Mouse (Mus musculus) embryonic facial prominence, embryonic 14.5 days (tissue): Measurements from ENCODE around the gene Xpr1. TPM values are rescaled to one million over a fixed set of nuclear protein-coding genes. Genes with fewer than 3 reads are reported as not detected.

Experiments used
- ATAC-seq: fragments of 200-750 bp; cut with Nextera tagmentation; 2 replicates; pipeline ENCODE4 v1.8.0; 2017; ENCODE audit warnings: low read depth, moderate number of reproducible peaks, moderate TSS enrichment
- DNase-seq: peaks from one replicate; pipeline ENCODE4 v3.0.0-alpha.2; 2015; ENCODE audit warnings: low spot score
- H3K27ac ChIP-seq: fragments of 300-500 bp; sonication (generic); replicated peaks from 2 replicates; pipeline ENCODE4 v1.5.1; 2014; ENCODE audit warnings: low read depth, mild to moderate bottlenecking, low read length, moderate library complexity
- H3K27me3 ChIP-seq: fragments of 300-500 bp; sonication (generic); replicated peaks from 2 replicates; pipeline ENCODE4 v1.6.1; 2014; ENCODE audit warnings: low read length; ENCODE audit not compliant: control insufficient read depth, insufficient read depth
- H3K36me3 ChIP-seq: fragments of 300-500 bp; sonication (generic); 2 replicates; pipeline ENCODE4 v1.6.1; 2014; ENCODE audit warnings: low read length, mixed read lengths; ENCODE audit not compliant: control insufficient read depth, insufficient read depth
- H3K4me1 ChIP-seq: fragments of 300-500 bp; sonication (generic); 2 replicates; pipeline ENCODE4 v1.6.1; 2014; ENCODE audit warnings: antibody characterized with exemption, low read length; ENCODE audit not compliant: control insufficient read depth, insufficient read depth
- H3K4me2 ChIP-seq: fragments of 300-500 bp; sonication (generic); 2 replicates; pipeline ENCODE4 v1.6.1; 2014; ENCODE audit warnings: low read depth, mild to moderate bottlenecking, low read length, moderate library complexity, mixed read lengths
- H3K4me3 ChIP-seq: fragments of 300-500 bp; sonication (generic); 2 replicates; pipeline ENCODE4 v1.5.1; 2014; ENCODE audit warnings: low read depth, mild to moderate bottlenecking, low read length
- H3K9ac ChIP-seq: fragments of 300-500 bp; sonication (generic); 2 replicates; pipeline ENCODE4 v1.6.1; 2014; ENCODE audit warnings: low read depth, mild to moderate bottlenecking, low read length, moderate library complexity, mixed read lengths
- H3K9me3 ChIP-seq: fragments of 300-500 bp; sonication (generic); 2 replicates; pipeline ENCODE4 v1.6.1; 2016; ENCODE audit warnings: low read length; ENCODE audit not compliant: control insufficient read depth
- WGBS: fragments of 180-500 bp; shearing (Covaris S2); extraction: QIAGEN DNeasy Blood & Tissue Kit; methylation state at CpG from one replicate; pipeline ENCODE4 v1.1.7; 2014; 5-methylcytosine and 5-hydroxymethylcytosine counted together
- microRNA-seq: library from miRNA; unstranded; fragments of <30 nt; microRNA quantifications from one replicate; pipeline ENCODE4, GENCODE M21; 2016; ENCODE audit warnings: borderline number of aligned reads
- polyA plus RNA-seq: library from polyadenylated mRNA; unstranded; fragments of >200 nt; fragmentation: Nextera tagmentation; extraction: Ambion mirVana; gene quantifications from 2 replicates; pipeline ENCODE4 v1.2.1, GENCODE M21; 2014

Gene Xpr1
- polyA plus RNA-seq, 1 experiment from 2014 or later = 5.6 TPM

DNA sequence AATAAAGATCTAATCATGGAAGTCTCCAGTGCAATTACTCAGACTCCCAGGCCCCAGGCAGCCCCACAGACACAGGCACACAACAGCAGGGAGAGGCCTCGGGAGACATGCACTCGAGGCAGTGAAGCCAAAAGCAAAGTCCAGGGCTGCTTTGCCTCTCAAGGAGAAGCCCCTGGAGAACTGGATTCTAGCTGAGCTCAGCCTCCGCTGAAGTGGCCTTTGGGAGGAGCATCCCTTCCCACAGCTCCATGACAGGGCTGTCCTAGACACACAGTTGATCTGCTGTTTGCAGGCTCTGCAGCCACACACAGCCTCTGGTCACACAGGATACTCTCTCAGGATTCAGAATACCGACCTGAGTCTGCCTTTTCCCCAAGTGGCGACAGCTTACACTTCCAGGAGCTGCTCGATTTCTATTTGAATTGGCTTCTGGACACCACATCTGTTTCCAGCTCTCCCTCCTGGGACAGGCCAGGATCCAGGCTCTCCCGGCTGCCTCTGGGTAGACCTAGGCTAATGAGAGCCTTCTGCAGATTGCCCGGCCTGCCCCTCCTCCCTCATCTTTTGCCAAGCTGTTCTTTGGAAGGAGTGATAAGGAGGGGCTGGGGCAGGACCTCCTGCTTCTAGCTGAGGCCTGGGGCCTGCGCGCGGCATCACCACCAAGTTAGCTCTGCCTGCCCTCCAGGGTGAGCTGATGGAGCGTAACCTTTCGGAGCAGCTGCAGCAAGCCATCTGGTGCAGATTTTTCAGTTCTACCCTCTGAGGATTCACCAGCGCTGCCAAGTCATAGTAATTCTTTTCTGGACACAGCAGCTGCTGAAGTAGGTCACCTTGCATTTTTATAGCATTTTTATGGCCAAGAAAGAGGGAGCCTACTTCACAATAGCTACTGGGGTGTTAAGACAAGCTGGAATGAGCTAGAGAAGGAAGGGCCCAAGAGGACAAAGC, 187.5 kb downstream of the Xpr1 start:
- peak; percentile 87 for DNase-seq
- Histone ChIP-seq H3K9ac (no peak overlapping the region), H3K27me3 (no peaks in the 10 kb centered on the region), H3K36me3 (no peaks in the 10 kb centered on the region), H3K27ac (peak overlapping the region; percentile 73), H3K4me2 (no peak overlapping the region), H3K4me3 (no peak overlapping the region), H3K4me1 (peaks cover 53% of the 10 kb centered on the region), H3K9me3 (no peaks in the 10 kb centered on the region)
- ATAC-seq = peak; percentile 67
- 18% methylated on average over 14 of the region's 14 CpGs for WGBS

Small RNA genes within 50 kb of the gene (microRNA-seq; reads per million reads assigned to microRNA genes)
- not detected for gene Gm22569

Other genes with a start within 250 kb of the Xpr1 start
- 4.6 and 4.8 TPM in 2 replicates for gene BC034090, start 173.0 kb downstream of the Xpr1 start, polyA plus RNA-seq
- gene Acbd6, start 140.7 kb upstream of the Xpr1 start, polyA plus RNA-seq = 72.7 and 77.5 TPM in 2 replicates